Mouse (Mus musculus): ENCODE results near the gene Dnajc3.

GRCm38 (mm10) chr14:119027675-119028253, 90.0 kb downstream of the Dnajc3 start:
- no peak for TF ChIP-seq CTCF (IDR thresholded peaks at IDR 0.05; ENCODE audit: low read depth)
- TF ChIP-seq EP300 (optimal IDR thresholded peaks at IDR 0.05): no peak

Measured in stomach, postnatal 0 days (tissue).